Mouse (Mus musculus): ENCODE measurements around the gene Tmprss13.

Tmprss13 gene

GRCm38 (mm10) chr9:45318855-45319254 lies at the start of gene Tmprss13:
TSS of gene Tmprss13 (plus strand) at chr9:45319100.
- DNase-seq: no peak

GRCm38 (mm10) chr9:45272213-45272612 lies 46.7 kb upstream of the Tmprss13 start:
- DNase-seq: no peak

DNA sequence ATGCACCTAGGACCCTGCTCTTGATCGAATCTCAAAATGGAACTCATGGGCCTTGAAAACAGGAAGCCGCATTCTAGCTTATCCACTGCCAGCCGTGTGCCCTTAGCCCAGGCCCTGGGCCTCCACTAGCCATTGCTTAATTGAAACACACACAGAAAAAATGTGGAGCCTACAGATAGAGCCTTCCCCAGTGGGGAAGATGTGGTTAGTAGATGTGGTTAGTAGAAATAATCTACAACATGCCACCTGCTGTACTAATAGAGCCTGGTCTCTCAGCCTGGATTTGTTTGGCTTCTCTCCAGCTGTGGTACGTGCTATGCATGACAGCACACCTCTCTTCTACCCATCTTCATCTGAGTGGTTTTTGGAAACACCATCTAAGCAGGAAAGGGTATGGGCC lies 44.7 kb upstream of the Tmprss13 start:
- no peak for DNase-seq

DNA sequence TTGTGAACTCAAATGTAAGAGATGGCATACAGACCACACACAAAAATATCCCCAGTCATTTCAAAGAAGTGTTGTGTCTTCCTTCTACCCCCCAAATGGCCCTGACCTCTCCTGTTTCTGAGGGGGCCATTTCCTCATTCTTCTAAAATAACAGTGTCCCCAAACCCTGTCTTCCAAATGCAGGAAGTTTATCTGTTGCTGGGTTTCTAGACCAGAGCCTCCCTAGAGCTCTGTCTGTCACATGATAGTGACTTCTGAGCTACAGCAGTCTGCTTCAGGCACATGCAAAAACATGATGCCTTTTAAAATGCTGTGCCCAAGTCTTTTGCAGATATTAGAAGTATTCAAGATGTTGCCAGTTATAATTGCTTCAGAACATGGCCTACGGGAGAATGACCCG lies 44.3 kb upstream of the Tmprss13 start:
- no peak for DNase-seq

DNA sequence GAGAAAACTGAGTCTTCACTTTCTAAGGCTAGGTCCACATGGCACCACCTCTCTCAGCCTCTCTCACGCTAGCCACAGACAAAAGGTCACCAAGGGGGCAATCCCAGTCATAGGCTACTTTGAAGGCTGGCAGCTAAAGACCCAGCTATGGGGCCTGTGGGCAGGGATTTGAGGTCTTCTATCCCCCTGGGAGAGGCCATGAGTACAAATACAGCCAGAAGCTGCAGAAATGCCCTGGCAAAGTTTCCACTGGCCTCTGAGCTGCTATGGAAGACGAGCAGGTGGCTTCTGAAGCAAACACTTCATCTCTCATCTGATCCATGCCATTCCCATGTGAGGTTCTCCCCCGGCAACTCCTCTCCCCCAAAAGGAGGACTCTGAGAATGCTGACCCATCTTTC lies 38.8 kb upstream of the Tmprss13 start:
- DNase-seq: no peak

DNA sequence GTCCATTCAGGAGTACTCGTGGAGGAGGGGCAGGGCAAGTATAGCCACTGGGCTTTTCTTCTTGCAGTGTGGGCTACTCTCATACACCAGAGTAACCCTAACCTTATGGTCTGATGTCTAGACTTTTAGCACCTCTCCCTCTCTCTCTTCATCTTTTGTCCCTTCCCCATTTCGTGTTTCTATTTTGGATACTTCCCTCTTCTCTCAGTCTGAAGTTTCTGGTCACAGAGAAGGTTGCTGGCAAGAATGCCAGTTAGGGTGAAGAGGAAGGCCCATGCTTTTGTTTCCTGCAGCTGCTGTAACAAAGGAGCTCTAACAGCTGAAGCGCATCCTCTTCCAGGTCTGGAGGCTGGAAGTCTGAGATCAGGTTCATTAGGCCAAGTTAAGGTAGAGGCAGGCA lies 38.0 kb upstream of the Tmprss13 start:
- DNase-seq: no peak

DNA sequence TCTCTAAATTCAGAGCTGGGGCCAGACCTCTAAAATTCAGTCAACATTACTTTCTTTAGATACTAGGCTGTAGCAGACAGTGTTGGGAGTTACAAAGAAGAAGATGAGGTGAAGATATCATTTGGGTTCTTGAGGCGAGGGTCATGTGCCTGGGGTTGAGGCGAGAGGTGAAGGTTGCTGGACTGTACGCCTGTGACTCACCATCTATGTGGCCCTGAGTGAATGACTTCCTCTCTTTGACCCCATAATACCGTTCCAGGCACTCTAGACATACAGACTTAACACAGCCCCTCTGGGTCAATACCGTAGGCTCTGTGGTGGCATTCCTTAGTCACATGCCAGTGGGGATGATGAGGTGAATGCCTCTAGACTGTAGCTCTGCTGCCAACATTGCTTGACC lies 36.4 kb upstream of the Tmprss13 start:
- DNase-seq: no peak

- DNase-seq: no peak
Observed at GRCm38 (mm10) chr9:45291481-45292168, 27.3 kb upstream of the Tmprss13 start.

DNA sequence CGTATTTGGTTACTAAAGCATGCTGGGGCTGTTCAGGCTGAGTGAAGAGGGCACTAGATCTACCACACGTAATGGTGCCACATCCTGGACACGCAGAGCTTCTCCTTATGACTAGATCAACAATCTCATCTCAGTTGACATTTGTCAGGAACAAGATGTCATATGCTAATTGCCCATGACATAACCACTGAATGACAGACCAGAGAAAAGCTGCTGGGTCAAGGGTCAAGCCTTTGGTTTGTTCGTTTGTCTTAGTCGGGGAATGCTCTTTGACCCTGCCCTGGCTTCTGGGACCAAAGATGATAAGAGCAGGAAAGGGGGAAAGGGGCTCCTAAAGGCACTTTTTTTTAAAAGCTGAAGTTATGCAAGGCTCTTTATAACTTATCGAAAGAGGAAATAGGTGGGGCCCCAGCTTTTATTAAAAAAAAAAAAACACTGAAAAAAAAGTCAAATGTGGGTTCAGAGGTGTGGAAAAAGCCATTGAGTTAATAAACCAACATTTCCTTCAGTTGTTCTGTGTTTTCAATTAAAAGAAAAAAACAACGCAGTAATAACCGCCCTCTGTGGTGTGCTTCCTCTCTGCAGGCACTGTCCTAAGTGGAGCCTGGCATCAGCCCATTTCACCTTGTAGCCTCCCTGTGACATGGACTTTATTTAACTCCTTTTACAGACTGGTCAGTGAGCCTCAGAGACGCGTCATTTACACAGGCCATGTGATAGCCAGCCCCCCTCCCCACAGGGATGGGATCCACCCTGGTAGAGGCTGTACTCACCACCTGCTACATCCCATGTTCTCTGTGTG lies 24.5 kb upstream of the Tmprss13 start:
- no peak for DNase-seq

DNA sequence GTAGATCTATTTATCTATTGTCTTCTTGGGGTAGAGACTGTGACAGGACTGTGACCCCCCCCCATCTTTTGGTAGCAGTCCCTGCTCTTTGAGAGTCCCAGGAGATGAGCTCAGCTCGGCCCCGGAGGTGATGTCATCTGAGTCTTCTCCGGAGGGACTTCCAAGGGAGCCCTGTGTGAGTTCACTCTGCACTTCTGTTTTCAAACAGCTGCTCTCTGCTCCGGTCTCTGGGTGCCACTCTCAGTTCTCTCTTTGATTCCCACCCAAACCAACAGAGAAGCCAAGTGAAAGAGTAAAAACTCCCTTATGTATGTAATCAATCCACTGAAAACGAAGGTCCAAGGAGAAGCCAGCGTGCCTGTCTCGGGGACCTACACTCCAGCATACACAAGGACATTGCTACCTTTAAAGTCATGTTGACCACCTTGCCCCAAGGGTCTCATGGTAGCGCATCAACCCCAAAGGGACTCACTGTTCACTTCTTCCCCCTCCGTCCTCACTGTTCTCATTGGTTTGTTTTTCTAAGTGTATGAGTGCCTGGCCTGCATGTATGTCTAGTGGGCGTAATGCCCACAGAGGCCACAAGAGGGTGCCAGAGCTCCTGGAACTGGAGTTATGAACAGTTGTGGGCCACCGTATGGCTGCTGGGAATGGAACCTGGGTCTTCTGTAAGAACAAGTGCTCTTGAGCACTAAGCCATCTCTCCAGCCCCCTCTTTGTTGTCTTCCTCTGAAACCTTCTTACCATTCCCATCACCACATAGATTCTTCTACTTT lies 19.5 kb upstream of the Tmprss13 start:
- DNase-seq: peak; percentile 78

- peak; percentile 98 for DNase-seq
Observed at GRCm38 (mm10) chr9:45300422-45301104, 18.3 kb upstream of the Tmprss13 start.

DNA sequence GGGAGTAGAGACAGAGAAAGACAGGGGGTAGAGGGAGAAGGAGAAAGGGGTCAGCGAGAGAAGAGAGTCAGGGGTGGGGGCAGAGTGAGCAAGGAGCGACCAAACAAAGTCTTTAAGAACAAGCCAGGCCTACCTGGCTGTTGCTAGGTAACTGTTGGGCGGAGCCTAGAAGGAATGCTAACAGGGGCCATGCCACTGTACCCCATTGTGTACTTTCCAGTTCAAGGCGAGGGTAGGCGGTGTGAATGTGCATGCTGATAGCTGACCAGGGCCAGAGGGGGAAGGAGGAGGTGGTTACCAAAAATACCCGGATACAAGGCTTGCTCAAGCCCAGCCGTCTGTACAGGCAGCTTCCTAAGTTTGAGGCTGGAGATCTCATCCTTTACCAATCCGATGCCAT lies 17.1 kb upstream of the Tmprss13 start:
- DNase-seq: no peak

- no peak for DNase-seq
Observed at GRCm38 (mm10) chr9:45306746-45307410, 12.0 kb upstream of the Tmprss13 start.

GRCm38 (mm10) chr9:45308521-45308920 lies 10.4 kb upstream of the Tmprss13 start:
- DNase-seq: no peak

DNA sequence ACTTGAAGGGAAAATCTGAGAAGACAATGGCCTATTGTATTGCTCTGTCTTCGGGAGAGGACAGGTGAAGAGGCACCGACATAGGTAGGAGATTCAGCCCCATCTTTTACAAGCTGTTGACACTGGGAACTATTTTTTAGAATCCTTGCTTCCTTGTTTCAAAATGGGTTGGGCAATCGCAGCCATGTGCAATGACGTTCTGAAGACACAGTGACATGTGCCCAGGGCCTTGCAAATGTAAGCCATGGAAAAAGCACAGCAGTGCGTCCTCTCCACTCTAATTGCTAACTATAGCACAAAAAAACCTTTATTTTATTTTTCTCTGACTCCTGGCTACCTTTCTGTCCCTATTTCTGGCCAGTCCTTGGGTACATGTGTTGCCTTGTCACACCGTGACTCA lies 7.0 kb upstream of the Tmprss13 start:
- no peak for DNase-seq

GRCm38 (mm10) chr9:45313913-45314312 lies 5.0 kb upstream of the Tmprss13 start:
- no peak for DNase-seq

DNA sequence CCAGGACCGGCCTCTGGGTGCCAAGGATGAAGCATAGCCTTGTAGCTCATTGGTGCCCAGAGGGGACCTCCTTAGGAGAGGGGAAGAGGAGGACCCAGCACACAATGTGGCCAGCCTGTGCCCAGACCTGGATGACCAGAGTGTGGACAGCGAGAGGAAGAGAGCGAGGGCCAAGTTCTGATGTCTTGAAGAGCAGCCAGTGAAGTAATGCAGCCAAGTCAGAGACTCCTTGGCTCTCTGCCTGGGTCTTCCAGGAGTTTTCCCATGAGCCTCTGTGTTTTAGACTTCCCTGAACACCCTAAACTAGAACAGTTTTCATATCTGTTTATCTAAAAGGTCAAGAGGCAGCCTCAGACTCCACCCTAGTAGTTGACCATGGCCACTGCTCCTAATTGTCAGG lies 1.3 kb upstream of the Tmprss13 start:
- no peak for DNase-seq

- no peak for DNase-seq
Observed at GRCm38 (mm10) chr9:45321465-45321864, 2.6 kb downstream of the Tmprss13 start.

- DNase-seq: no peak
Observed at GRCm38 (mm10) chr9:45321946-45322430, 3.1 kb downstream of the Tmprss13 start.

- no peak for DNase-seq
Observed at GRCm38 (mm10) chr9:45326390-45326789, 7.5 kb downstream of the Tmprss13 start.

DNA sequence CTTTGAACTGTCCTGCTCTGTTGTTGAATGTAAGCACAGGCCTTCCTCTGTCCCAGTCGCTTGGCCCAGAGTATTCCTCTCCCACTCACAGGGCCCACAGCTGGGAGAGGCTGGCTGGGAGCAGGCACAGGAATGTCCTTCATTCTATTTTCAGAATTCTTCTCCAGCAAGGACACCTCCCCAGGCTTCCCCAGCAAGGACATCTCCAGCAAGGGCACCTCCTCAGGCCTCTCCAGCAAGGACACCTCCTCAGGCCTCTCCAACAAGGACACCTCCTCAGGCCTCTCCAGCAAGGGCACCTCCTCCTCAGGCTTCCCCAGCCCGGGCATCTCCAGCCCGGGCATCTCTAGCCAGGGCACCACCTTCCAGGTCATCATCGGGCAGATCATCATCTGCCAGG lies 9.4 kb downstream of the Tmprss13 start:
- DNase-seq: no peak

DNA sequence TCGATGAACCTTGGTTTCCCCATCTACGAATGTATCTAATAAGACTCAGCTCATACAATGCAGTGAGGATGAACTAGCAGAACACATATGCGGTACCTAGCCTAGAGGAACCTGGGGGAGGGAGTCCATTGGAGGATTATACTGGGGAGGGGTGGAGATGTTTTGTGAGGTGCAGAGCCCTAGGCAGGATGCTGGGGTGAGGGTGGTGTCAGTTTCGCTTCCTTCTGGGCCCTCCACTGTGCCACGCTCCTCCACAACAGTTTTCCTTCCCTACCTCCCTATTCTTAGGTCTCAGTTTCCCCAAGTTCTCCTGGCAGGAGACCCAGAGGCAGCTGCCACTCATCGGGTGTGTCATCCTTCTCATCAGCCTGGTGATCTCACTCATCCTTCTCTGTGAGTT lies 10.7 kb downstream of the Tmprss13 start:
- DNase-seq: no peak
